Mouse (Mus musculus): Measurements from ENCODE around the gene Fbxo36. TPM values are rescaled to one million over a fixed set of nuclear protein-coding genes. Genes with fewer than 3 reads are reported as not detected.

The Fbxo36 gene
- total and polyA plus RNA-seq, 2 experiments from 2014 or later: 3.1 to 11.8 TPM

- Histone ChIP-seq H3K27me3 (ENCODE audit: insufficient read depth, low read length) (no peaks in the 10 kb centered on the region), H3K4me1 (ENCODE audit: insufficient read depth) (no peaks in the 10 kb centered on the region), H3K4me3 (ENCODE audit: low read depth, low read length) (no peak overlapping the region), H3K9ac (no peak overlapping the region), H3K4me2 (ENCODE audit: low read depth) (no peak overlapping the region), H3K36me3 (ENCODE audit: insufficient read depth) (no peaks in the 10 kb centered on the region), H3K27ac (ENCODE audit: low read depth, low read length) (no peak overlapping the region), H3K9me3 (ENCODE audit: low read length) (no peaks in the 10 kb centered on the region)
- ATAC-seq (no peak), DNase-seq (no peak)
- TF ChIP-seq CTCF (IDR thresholded peaks at IDR 0.05; ENCODE audit: low read depth): peak; percentile 28; the same call in 1 of the 2 replicates
- WGBS: 64% methylated on average over 11 of the region's 11 CpGs
Measured at GRCm38 (mm10) chr1:84881248-84882065, 41.8 kb downstream of the Fbxo36 start.

- H3K9me3 ChIP-seq (ENCODE audit: low read length): no peaks in the 10 kb centered on the region
- H3K27me3 ChIP-seq (ENCODE audit: insufficient read depth, low read length): no peaks in the 10 kb centered on the region
- H3K4me1 ChIP-seq (ENCODE audit: insufficient read depth): no peaks in the 10 kb centered on the region
- H3K4me3 ChIP-seq (ENCODE audit: low read depth, low read length): no peak overlapping the region
- no peak for TF ChIP-seq CTCF (IDR thresholded peaks at IDR 0.05; ENCODE audit: low read depth)
- ATAC-seq (no peak), DNase-seq (no peak)
- 22% methylated on average over 2 of the region's 2 CpGs for WGBS
- H3K27ac ChIP-seq (ENCODE audit: low read depth, low read length): no peak overlapping the region
- no peak overlapping the region for H3K4me2 ChIP-seq (ENCODE audit: low read depth)
- H3K9ac ChIP-seq: no peak overlapping the region
- no peaks in the 10 kb centered on the region for H3K36me3 ChIP-seq (ENCODE audit: insufficient read depth)
Measured at GRCm38 (mm10) chr1:84882066-84882532, 42.5 kb downstream of the Fbxo36 start.

- TF ChIP-seq CTCF (IDR thresholded peaks at IDR 0.05; ENCODE audit: low read depth): no peak
- Histone ChIP-seq H3K9me3 (ENCODE audit: low read length) (no peaks in the 10 kb centered on the region), H3K4me2 (ENCODE audit: low read depth) (no peak overlapping the region), H3K9ac (no peak overlapping the region), H3K4me1 (ENCODE audit: insufficient read depth) (no peaks in the 10 kb centered on the region), H3K27ac (ENCODE audit: low read depth, low read length) (no peak overlapping the region), H3K4me3 (ENCODE audit: low read depth, low read length) (no peak overlapping the region), H3K36me3 (ENCODE audit: insufficient read depth) (no peaks in the 10 kb centered on the region), H3K27me3 (ENCODE audit: insufficient read depth, low read length) (no peaks in the 10 kb centered on the region)
- ATAC-seq (no peak), DNase-seq (no peak)
- WGBS: 95% methylated on average over 4 of the region's 4 CpGs
Measured at GRCm38 (mm10) chr1:84882937-84883336, 43.3 kb downstream of the Fbxo36 start.

- H3K36me3 ChIP-seq (ENCODE audit: insufficient read depth): no peaks in the 10 kb centered on the region
- 65% methylated on average over 4 of the region's 4 CpGs for WGBS
- no peak overlapping the region for H3K4me2 ChIP-seq (ENCODE audit: low read depth)
- no peaks in the 10 kb centered on the region for H3K4me1 ChIP-seq (ENCODE audit: insufficient read depth)
- H3K27me3 ChIP-seq (ENCODE audit: insufficient read depth, low read length): no peaks in the 10 kb centered on the region
- DNase-seq (no peak), ATAC-seq (no peak)
- no peak overlapping the region for H3K4me3 ChIP-seq (ENCODE audit: low read depth, low read length)
- H3K27ac ChIP-seq (ENCODE audit: low read depth, low read length): no peak overlapping the region
- H3K9ac ChIP-seq: no peak overlapping the region
- no peak for TF ChIP-seq CTCF (IDR thresholded peaks at IDR 0.05; ENCODE audit: low read depth)
- no peaks in the 10 kb centered on the region for H3K9me3 ChIP-seq (ENCODE audit: low read length)
Measured at GRCm38 (mm10) chr1:84883889-84884288, 44.2 kb downstream of the Fbxo36 start.

- Histone ChIP-seq H3K9me3 (ENCODE audit: low read length) (no peaks in the 10 kb centered on the region), H3K36me3 (ENCODE audit: insufficient read depth) (no peaks in the 10 kb centered on the region), H3K27ac (ENCODE audit: low read depth, low read length) (no peak overlapping the region), H3K9ac (no peak overlapping the region), H3K4me3 (ENCODE audit: low read depth, low read length) (no peak overlapping the region), H3K4me2 (ENCODE audit: low read depth) (no peak overlapping the region), H3K4me1 (ENCODE audit: insufficient read depth) (no peaks in the 10 kb centered on the region), H3K27me3 (ENCODE audit: insufficient read depth, low read length) (no peaks in the 10 kb centered on the region)
- no peak for DNase-seq
- WGBS: 89% methylated on average over 3 of the region's 3 CpGs
- no peak for ATAC-seq
- 0 out of 2 replicates have a peak, but pooled peaks have one; percentile 6 for TF ChIP-seq CTCF (IDR thresholded peaks at IDR 0.05; ENCODE audit: low read depth)
Measured at GRCm38 (mm10) chr1:84885174-84885573, 45.5 kb downstream of the Fbxo36 start.

GRCm38 (mm10) chr1:84885921-84886320 lies 46.3 kb downstream of the Fbxo36 start:
- ATAC-seq (no peak), DNase-seq (no peak)
- H3K9me3 ChIP-seq (ENCODE audit: low read length): no peaks in the 10 kb centered on the region
- H3K27ac ChIP-seq (ENCODE audit: low read depth, low read length): no peak overlapping the region
- H3K36me3 ChIP-seq (ENCODE audit: insufficient read depth): no peaks in the 10 kb centered on the region
- TF ChIP-seq CTCF (IDR thresholded peaks at IDR 0.05; ENCODE audit: low read depth): no peak
- no peak overlapping the region for H3K4me2 ChIP-seq (ENCODE audit: low read depth)
- H3K4me1 ChIP-seq (ENCODE audit: insufficient read depth): no peaks in the 10 kb centered on the region
- H3K27me3 ChIP-seq (ENCODE audit: insufficient read depth, low read length): no peaks in the 10 kb centered on the region
- WGBS: 93% methylated on average over 6 of the region's 6 CpGs
- no peak overlapping the region for H3K9ac ChIP-seq
- no peak overlapping the region for H3K4me3 ChIP-seq (ENCODE audit: low read depth, low read length)

- ATAC-seq (no peak), DNase-seq (no peak)
- no peak overlapping the region for H3K9ac ChIP-seq
- TF ChIP-seq CTCF (IDR thresholded peaks at IDR 0.05; ENCODE audit: low read depth): no peak
- H3K27me3 ChIP-seq (ENCODE audit: insufficient read depth, low read length): no peaks in the 10 kb centered on the region
- 35% methylated on average over 8 of the region's 8 CpGs for WGBS
- H3K4me1 ChIP-seq (ENCODE audit: insufficient read depth): no peaks in the 10 kb centered on the region
- H3K4me2 ChIP-seq (ENCODE audit: low read depth): peak overlapping the region; percentile 16; the same call in 1 of the 2 replicates
- H3K4me3 ChIP-seq (ENCODE audit: low read depth, low read length): no peak overlapping the region
- no peaks in the 10 kb centered on the region for H3K36me3 ChIP-seq (ENCODE audit: insufficient read depth)
- H3K9me3 ChIP-seq (ENCODE audit: low read length): no peaks in the 10 kb centered on the region
- H3K27ac ChIP-seq (ENCODE audit: low read depth, low read length): no peak overlapping the region
Measured at GRCm38 (mm10) chr1:84889330-84890004, 49.8 kb downstream of the Fbxo36 start.
